Mouse (Mus musculus): ENCODE results near the gene Pgbd5. TPM values are rescaled to one million over a fixed set of nuclear protein-coding genes. Genes with fewer than 3 reads are reported as not detected.

Gene Pgbd5
- polyA plus RNA-seq, 1 experiment from 2014 or later: 8.0 TPM

DNA sequence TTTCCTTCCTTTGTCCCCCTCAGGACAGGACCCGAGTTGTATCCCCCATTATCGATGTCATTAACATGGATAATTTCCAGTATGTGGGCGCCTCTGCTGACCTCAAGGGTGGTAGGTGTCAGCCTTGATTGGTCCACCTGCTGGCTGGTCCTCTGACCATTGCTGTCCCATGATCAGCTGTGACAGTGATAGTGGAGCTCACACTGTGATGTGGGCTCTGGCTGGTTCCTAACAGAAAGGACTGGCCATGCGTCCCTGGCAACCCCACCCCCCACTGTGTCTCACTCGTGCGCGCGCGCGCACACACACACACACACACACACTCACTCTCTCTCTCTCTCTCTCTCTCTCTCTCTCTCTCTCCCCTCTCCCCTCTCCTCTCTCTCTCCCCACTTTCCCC lies 109.8 kb downstream of the Pgbd5 start:
- CTCF ChIA-PET: interaction anchor here (1.2 to 1.4 kb wide), 2 partner anchors 9 to 11 kb away, joined by 3 to 6 read pairs; no protein-coding TSS in a partner anchor
- in situ Hi-C loops (cut with MboI; ENCODE audit: low pct_unique_long_range_greater_than_20kb): no loop called here
- TF ChIP-seq CTCF (IDR thresholded peaks at IDR 0.05): no peak
- ATAC-seq (no peak), DNase-seq (ENCODE audit: low read depth, low spot score) (no peak)
- H3K27me3 ChIP-seq: no peaks in the 10 kb centered on the region
- POLR2A ChIA-PET: interaction anchor here (1.2 kb wide), 1 partner anchor 12 kb away, joined by 3 read pairs; no protein-coding TSS in a partner anchor

DNA sequence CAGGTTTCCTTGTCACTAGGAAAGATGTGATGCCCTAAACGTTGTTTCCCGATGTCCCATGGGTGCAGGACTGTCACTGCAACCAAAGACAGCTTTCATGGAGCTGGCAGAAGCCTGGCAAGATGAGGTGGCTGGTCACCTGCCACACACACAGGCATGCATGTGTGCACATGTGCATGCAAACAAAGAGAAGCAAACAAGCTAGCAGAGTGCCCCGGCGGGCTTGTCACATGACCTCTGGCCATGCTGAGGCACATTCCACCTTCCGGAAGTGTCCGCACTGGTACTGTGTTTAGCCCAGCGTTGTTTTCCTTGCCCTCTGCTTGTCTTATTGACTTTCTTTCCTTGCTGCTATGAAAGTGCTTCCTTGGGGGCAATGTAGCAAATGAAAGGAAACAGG lies 111.2 kb downstream of the Pgbd5 start:
- no peak for TF ChIP-seq CTCF (IDR thresholded peaks at IDR 0.05)
- ChIA-PET POLR2A (interaction anchor here (1.2 kb wide), 1 partner anchor 11 kb away, joined by 3 read pairs; no protein-coding TSS in a partner anchor), CTCF (interaction anchor here (0.8 to 1.4 kb wide), 2 partner anchors 10 to 21 kb away, joined by 3 to 6 read pairs; no protein-coding TSS in a partner anchor)
- ATAC-seq: no peak
- DNase-seq (ENCODE audit: low read depth, low spot score): no peak
- in situ Hi-C loops (cut with MboI; ENCODE audit: low pct_unique_long_range_greater_than_20kb): no loop called here
- no peaks in the 10 kb centered on the region for H3K27me3 ChIP-seq

DNA sequence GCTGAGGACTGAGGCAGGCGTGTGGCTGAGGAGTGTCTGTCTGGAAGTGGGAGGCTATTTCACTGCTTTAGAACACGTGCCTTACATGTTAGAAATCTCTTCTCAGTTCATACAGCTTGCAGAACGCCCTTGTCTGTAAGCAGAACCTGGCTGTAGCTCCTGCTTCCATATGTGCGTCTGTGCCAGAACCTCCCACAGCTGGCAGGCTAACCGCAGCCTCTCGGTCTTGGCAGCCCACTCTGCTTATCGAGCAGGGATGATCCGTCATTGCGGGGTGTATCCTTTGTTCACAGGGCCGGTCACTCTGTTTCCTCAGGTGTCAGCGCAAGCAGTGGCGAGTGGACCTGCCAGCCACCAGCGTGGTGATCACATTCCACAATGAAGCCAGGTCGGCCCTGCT lies 116.1 kb downstream of the Pgbd5 start:
- H3K27me3 ChIP-seq: no peaks in the 10 kb centered on the region
- no peak for TF ChIP-seq CTCF (IDR thresholded peaks at IDR 0.05)
- ATAC-seq (no peak), DNase-seq (ENCODE audit: low read depth, low spot score) (no peak)
- in situ Hi-C loops (cut with MboI; ENCODE audit: low pct_unique_long_range_greater_than_20kb): no loop called here
- ChIA-PET CTCF (no interaction called here), POLR2A (no interaction called here)

DNA sequence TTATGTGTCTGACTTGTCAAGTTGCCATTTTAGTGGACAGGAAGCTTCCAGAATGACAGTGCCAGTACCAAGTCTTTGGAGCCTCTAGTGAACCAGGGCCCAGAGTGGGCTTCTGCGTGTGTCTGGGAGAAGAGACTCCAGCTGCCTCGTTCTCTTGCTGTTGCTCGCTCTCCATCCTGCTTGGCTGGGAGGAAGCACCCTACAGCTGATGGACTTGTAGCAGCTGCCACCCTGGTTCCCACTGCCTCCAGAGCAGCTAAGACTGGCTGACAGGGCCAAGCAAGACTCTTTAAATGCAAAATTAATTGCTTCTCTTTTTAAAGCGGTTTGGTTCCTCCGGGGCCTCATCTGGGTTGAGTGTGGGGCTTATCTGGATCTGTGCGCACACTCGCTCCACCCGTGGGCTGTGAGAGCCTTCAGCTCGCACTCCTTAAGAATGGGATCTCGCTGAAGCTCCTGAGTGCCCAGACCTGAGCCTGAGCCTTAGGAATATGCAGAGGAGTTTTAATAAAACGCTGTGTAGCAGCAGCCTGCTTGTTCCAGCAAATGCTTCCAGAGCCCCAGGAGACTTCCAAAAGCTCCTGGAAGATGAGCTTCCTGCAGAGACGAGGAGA lies 118.1 kb downstream of the Pgbd5 start:
- CTCF ChIA-PET: interaction anchor here (1.2 kb wide), 1 partner anchor 81 kb away, joined by 3 read pairs; no protein-coding TSS in a partner anchor
- in situ Hi-C loops (cut with MboI; ENCODE audit: low pct_unique_long_range_greater_than_20kb): no loop called here
- POLR2A ChIA-PET: interaction anchor here (0.7 to 1.8 kb wide), 3 partner anchors 10 to 56 kb away, joined by 3 to 8 read pairs (median 3); no protein-coding TSS in a partner anchor
- DNase-seq (ENCODE audit: low read depth, low spot score): no peak
- H3K27me3 ChIP-seq: no peaks in the 10 kb centered on the region
- ATAC-seq: no peak
- no peak for TF ChIP-seq CTCF (IDR thresholded peaks at IDR 0.05)

GRCm38 (mm10) chr8:124319316-124319652 lies 120.2 kb downstream of the Pgbd5 start:
- in situ Hi-C loops (cut with MboI; ENCODE audit: low pct_unique_long_range_greater_than_20kb): no loop called here

More at GRCm38 (mm10) chr8:124319316-124319652, 120.2 kb downstream of the Pgbd5 start:
- DNase-seq (ENCODE audit: low read depth, low spot score) (no peak), ATAC-seq (no peak)
- POLR2A ChIA-PET: no interaction called here
- CTCF ChIA-PET: interaction anchor here (1.3 to 1.4 kb wide), 2 partner anchors 10 to 21 kb away, joined by 3 to 6 read pairs; no protein-coding TSS in a partner anchor
- H3K27me3 ChIP-seq: no peaks in the 10 kb centered on the region
- TF ChIP-seq CTCF (IDR thresholded peaks at IDR 0.05): no peak

Other genes starting within 250 kb of the Pgbd5 start
- gene Galnt2, start 208.3 kb downstream of the Pgbd5 start, polyA plus RNA-seq (2021): 129 TPM
- gene Cog2, start 81.1 kb upstream of the Pgbd5 start, polyA plus RNA-seq (2021): 41.6 TPM
- 121 TPM for gene Agt, start 130.0 kb upstream of the Pgbd5 start, polyA plus RNA-seq (2021)
- not detected for gene Capn9, start 136.5 kb upstream of the Pgbd5 start, polyA plus RNA-seq (2021)
- 84.9 TPM for gene 2310022B05Rik, start 223.7 kb upstream of the Pgbd5 start, polyA plus RNA-seq (2021)

Data from Patski (cell line).